Mouse (Mus musculus) testis, adult 2 months (tissue): ENCODE measurements around the gene Mgat5b. TPM values are rescaled to one million over a fixed set of nuclear protein-coding genes. Genes with fewer than 3 reads are reported as not detected.
"Not testable (repeated sequence)": the region's sequence is repeated elsewhere in the genome, so short reads cannot be mapped to it uniquely, and the experiment has no call there.

Experiments
- H3K27ac ChIP-seq: fragments of 200-500 bp; 2 replicates; pipeline ENCODE4 v1.5.1; 2012; ENCODE audit warnings: low read depth, low read length; ENCODE audit not compliant: control insufficient read depth, insufficient read depth
- H3K27me3 ChIP-seq: fragments of 200-500 bp; 2 replicates; pipeline ENCODE4 v1.6.1; 2012; ENCODE audit warnings: mild to moderate bottlenecking, low read length, moderate library complexity; ENCODE audit not compliant: control insufficient read depth, insufficient read depth
- H3K36me3 ChIP-seq: fragments of 200-500 bp; 2 replicates; pipeline ENCODE4 v1.6.1; 2012; ENCODE audit warnings: mild to moderate bottlenecking, low read length; ENCODE audit not compliant: control insufficient read depth, insufficient read depth
- H3K4me1 ChIP-seq: fragments of 200-500 bp; 2 replicates; pipeline ENCODE4 v1.6.1; 2012; ENCODE audit warnings: low read length; ENCODE audit not compliant: control insufficient read depth, insufficient read depth
- H3K4me3 ChIP-seq: fragments of 200-500 bp; 2 replicates; pipeline ENCODE4 v1.5.1; 2012; ENCODE audit warnings: low read depth, mild to moderate bottlenecking, low read length, moderate library complexity, mixed read lengths; ENCODE audit not compliant: control insufficient read depth
- CTCF ChIP-seq: fragments of 200-500 bp; IDR thresholded peaks from 2 replicates; pipeline ENCODE4 v1.5.1; 2012; ENCODE audit warnings: low read depth, mild to moderate bottlenecking, inconsistent platforms, low read length, moderate library complexity; ENCODE audit not compliant: control insufficient read depth, insufficient read depth, insufficient replicate concordance
- POLR2A ChIP-seq: fragments of 200-500 bp; IDR thresholded peaks from 2 replicates; pipeline ENCODE4 v1.6.1; 2012; ENCODE audit warnings: low read depth, mild to moderate bottlenecking, inconsistent platforms, low read length, moderate library complexity; ENCODE audit not compliant: control insufficient read depth
- polyA plus RNA-seq: library from polyadenylated mRNA; depleted of rRNA; stranded (reverse); fragments of >200 nt; gene quantifications from 2 replicates; pipeline ENCODE4 v1.2.3, GENCODE M21; 2012

Gene Mgat5b
- polyA plus RNA-seq, 1 experiment: 5.9 TPM

DNA sequence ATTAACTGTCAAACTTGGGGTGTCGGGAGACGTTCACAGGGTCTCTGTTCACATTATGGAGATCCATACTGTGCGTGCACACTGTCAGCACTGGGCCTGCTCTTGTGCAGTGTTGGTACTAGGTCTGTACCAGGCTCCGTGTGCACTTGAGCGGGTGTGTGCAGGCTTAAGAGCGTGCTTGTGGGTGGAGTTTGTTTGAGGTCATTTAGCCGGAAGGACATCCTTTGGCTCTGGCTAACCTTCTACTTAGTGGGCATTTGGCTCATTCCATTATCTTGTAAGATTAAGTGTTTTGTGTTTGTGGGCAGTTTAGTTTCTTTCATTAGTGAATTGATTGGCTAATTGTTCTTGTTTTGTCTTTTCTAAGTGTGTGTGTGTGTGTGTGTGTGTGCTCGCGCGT, 36.2 kb upstream of the Mgat5b start:
- Histone ChIP-seq H3K4me3 (no peak overlapping the region), H3K27ac (no peak overlapping the region), H3K36me3 (no peaks in the 10 kb centered on the region), H3K27me3 (no peaks in the 10 kb centered on the region), H3K4me1 (peaks cover 5% of the 10 kb centered on the region)
- TF ChIP-seq CTCF: no peak
- no peak for TF ChIP-seq POLR2A

DNA sequence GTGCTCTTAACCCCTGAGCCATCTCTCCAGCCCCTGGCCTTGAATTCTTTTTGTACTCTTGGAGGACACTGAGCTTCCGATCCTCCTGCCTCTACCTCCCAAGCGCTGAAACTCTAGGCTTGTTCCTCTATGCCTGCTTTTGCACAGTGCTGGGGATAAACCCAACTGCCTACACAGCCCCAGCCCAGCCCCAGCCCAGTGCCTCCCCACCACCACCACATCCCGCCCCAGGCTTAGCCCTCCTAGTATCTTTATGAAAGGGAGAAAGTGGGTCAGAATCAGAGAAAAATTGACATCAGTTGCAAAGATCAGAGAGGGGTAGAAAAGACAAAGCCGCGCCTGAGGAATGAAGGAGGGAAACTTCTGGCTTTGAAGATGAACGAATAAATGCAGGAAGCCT, 34.6 kb upstream of the Mgat5b start:
- no peaks in the 10 kb centered on the region for H3K36me3 ChIP-seq
- no peak overlapping the region for H3K4me3 ChIP-seq
- H3K27ac ChIP-seq: no peak overlapping the region
- TF ChIP-seq CTCF (no peak), POLR2A (no peak)
- H3K27me3 ChIP-seq: no peaks in the 10 kb centered on the region
- peaks cover 5% of the 10 kb centered on the region for H3K4me1 ChIP-seq

DNA sequence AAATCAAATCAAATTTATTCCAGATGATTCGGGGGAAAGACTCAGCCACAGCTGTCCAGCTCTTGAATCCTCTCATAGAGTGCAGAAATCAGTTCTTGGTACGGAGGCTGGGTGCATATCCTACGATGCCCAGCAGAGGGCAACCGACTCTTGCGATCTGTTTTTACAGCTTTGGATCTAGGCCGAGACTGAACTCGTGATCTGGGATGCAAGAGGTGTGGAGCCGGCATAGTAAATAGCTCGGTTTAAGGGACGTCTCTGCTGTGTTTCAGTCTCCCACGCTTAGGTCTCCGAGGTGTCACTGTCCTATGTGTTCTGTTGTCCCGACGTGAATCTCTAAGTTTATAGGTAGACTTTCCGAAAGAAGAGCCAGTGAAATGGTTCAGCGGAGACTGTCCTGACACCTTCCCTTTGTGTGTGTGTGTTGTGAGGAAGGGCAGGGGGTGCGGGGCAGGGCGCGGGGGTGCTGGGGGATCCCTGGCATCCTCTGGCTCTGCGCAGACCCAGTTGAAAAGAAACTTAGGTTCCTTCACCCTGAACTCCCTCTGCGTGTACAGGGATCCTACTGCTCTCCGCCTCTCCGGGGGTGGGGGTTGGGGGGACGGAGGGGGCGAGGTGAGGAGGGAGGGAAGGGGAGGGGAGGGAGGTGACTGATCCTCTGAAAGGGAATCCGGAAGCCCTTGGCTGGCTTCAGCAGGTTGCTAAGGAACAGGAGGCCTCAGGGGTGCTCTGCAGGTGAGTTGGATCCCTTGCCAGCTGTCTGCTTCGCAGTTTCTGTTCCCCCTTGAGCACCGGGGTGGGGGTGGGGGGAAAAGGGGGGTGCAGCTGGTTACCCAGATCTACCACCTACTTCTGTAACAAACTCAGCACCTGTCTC, 33.1 kb upstream of the Mgat5b start:
- Histone ChIP-seq H3K27ac (no peak overlapping the region), H3K4me3 (peak overlapping the region; percentile 70), H3K36me3 (no peaks in the 10 kb centered on the region), H3K27me3 (no peaks in the 10 kb centered on the region), H3K4me1 (peaks cover 5% of the 10 kb centered on the region)
- TF ChIP-seq POLR2A (no peak), CTCF (peak; percentile 82)

DNA sequence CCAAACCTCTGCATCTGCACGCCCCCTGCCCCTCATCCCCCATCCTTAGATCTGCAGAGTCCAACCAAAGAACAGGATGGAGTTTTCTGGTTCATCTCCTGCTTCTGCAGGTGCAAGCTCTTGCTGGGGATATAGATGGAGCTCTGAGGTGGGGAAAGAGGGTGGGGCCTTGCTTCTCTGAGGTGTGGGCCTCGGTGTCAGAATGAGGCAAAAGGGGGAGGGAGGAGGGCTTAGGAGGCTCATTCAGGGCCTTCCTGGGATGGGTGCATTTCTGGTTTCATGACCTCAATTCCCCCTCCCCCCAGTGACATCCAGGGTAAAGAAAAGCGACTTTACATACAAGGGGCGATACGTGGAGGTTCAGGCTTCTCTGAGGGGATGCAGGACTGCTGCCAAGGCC, 31.5 kb upstream of the Mgat5b start:
- no peaks in the 10 kb centered on the region for H3K27me3 ChIP-seq
- no peak overlapping the region for H3K27ac ChIP-seq
- no peak overlapping the region; the same call in 1 of the 2 replicates for H3K4me3 ChIP-seq
- H3K36me3 ChIP-seq: no peaks in the 10 kb centered on the region
- TF ChIP-seq POLR2A (no peak), CTCF (no peak)
- H3K4me1 ChIP-seq: peaks cover 5% of the 10 kb centered on the region

DNA sequence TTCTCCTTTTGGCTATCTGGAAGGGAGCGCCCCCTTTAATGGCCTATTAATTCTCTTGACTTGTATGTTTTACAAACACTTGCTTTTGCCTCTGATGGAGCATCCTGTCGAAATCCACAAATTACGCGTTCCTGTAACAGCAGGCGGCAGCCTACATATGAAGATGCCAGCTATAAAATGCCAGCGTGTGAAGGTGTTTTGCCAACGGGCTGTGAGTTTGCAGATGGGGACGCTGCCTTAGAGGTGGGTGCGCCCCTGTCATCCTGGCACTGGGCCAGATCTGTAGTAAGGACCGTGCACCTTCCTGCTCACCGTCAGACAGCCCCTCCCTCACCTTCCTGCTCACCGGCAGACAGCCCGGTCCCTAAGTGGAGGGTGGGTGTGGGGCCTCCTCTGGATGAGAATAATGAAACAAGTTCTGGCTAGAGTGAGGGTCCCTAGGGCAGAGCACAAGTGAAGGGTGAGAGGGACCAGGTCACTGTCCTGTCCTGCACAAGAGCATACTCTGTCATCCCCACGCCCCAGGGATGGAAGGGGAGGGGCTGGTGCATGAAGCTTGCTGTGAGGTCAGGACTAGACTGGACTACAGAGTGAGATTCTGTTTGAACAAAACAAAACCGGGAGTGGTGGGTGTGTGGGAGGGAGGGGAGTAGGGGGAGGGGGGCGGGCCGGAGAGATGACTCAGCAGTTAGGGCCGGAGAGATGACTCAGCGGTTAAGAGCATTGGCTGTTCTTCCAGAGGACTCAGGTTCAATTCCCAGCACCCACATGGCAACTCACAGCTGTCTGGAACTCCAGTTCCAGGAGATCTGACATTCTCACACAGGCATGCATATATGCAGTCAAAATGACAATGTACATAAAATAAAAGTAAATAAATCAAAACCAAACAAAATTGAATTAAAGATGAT, 24.9 kb upstream of the Mgat5b start:
- Histone ChIP-seq H3K4me3 (no peak overlapping the region), H3K36me3 (no peaks in the 10 kb centered on the region), H3K27ac (no peak overlapping the region), H3K4me1 (no peaks in the 10 kb centered on the region), H3K27me3 (no peaks in the 10 kb centered on the region)
- TF ChIP-seq POLR2A (no peak), CTCF (no peak)

DNA sequence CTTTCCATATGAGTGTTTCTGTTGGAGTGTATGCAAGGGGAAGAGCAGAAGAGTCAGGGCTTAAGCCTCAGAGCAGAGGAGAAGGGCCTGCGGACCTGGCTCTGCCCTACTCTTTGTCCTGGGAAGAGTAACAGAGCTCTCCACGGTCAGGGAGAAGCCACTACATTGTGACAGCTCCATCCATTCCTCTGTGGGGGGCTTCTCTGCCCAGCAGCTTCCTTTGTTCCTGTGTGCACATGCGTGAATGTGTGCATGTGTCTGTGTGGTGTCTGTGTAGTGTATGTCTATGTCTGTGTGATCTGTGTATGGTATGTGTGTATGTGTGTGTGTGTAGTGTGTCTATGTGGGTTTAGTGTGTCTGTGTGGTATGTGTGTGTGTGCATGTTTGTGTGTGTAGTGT, 23.3 kb upstream of the Mgat5b start:
- H3K27me3 ChIP-seq: no peaks in the 10 kb centered on the region
- no peak overlapping the region for H3K27ac ChIP-seq
- TF ChIP-seq POLR2A: no peak
- TF ChIP-seq CTCF: no peak
- H3K4me3 ChIP-seq: no peak overlapping the region
- no peaks in the 10 kb centered on the region for H3K4me1 ChIP-seq
- no peaks in the 10 kb centered on the region for H3K36me3 ChIP-seq

DNA sequence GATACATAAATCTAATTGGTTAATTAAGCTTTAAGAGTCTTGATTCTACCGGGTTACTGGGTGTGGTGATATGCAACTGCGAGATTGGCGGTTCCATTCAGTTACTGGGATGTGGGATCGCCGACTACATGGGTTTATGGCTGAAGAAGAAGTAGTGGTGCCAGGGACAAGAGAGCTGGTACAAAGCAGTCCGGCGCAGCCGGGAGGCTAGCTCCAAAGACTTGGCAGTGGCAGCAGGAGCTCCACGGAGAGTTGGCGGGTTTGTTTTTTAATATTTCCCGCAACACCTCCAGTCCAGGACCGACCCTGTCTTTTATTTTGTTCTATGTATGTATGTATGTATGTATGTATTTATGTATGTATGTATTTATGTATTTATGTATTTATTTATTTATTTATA, 19.4 kb upstream of the Mgat5b start:
- Histone ChIP-seq H3K4me3 (no peak overlapping the region), H3K27ac (no peak overlapping the region), H3K4me1 (no peaks in the 10 kb centered on the region), H3K27me3 (no peaks in the 10 kb centered on the region), H3K36me3 (no peaks in the 10 kb centered on the region)
- TF ChIP-seq CTCF: no peak
- TF ChIP-seq POLR2A: no peak

DNA sequence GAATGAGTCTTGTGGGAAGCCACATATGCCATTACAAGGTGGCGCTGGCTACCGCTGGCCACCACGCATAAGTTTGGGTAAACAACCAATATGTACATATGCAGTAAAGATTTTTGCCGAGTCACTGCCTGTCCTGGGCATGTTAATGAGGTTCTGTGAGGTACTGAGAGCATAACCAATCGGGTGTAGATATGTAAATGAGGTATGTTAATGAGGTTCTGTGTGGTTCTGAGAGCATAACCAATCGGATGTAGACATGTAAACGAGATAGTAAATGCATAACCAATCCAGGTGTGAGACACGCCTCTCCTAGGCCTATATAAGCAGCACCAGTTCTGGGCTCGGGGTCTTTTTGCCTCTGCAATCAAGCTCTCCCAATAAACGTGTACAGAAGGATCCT, 16.1 kb upstream of the Mgat5b start:
- not testable (repeated sequence) for H3K27ac ChIP-seq, H3K4me3 ChIP-seq, H3K27me3 ChIP-seq, H3K4me1 ChIP-seq, H3K36me3 ChIP-seq
